Mouse (Mus musculus) embryo, embryonic 9.5 days (tissue): Measurements from ENCODE around the gene Plxnb2.
A peak's percentile ranks its signal among the peaks of the same experiment; 100 is the strongest.

ENCODE experiments used
- DNase-seq: peaks from one replicate; pipeline ENCODE4 v3.0.0-alpha.2; 2017; ENCODE audit errors: extremely low spot score

Plxnb2 gene

DNA sequence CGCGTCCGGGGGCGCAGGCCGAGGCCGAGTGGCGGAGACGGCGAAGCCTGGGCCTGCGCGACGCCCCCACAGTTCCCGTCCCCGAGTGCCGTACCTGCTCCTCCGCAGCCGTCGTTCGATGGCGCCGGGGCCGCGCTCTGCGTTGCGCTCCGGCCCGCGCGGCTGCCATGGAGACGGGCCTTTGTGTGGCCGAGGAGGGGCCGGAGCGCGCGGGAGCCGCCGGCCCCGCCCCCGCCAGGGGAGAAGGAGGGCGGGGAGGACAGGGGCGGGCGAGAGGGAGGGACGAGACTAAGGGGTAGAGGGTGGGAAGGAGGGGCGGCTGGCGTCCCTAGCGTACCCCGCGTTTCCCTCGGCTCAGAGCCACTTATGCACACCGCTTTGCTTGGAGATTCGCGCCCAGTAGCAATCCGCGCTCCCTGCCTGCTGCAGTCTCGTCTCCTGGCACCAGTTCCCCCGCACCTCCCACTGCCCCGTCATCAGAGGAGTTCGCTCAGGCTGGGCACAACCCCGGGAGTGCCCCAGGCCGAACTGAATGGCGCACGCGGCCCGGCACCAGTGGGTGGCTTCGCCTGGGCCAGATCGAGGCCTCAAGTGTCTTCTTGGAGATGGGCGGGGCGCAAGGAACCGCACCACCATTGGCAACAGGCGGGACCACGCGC lies at the start of gene Plxnb2:
TSS of gene Plxnb2 (minus strand) at position 218 of the 659 bp plus-strand sequence.
- peak; percentile 92 for DNase-seq

DNA sequence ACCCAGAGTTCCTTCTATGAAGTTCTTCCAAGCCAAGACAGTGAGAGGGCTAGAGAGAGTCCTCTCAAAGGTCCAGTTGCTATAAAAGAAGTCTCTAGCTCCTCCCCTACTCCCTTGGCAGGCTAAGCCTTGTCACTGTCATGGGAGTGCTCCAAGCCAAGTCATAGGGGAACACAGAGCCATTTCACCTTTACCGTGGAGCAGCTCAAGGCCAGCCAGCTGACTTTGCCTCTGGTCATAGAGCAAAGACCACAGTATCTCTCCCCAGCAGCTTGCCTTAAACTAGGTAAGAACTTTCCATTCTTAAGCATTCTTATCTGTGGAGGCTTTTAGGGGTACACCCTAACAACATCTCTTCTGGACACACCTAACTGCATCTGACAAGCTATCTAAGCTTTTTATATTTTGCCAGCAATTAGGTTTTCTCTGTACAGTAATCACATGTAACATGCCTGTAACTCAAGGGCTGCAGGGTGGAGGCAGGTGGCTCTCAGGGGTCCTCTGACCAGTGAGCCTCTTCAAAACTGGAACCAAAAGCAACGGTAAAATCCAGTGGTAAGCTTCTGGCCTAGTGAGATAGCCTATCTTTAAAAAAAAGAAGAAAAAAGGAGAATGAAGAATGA lies 35.1 kb upstream of the Plxnb2 start:
- DNase-seq, result no peak

- DNase-seq, result no peak
Measured at GRCm38 (mm10) chr15:89214953-89215352, 34.4 kb upstream of the Plxnb2 start.

DNA sequence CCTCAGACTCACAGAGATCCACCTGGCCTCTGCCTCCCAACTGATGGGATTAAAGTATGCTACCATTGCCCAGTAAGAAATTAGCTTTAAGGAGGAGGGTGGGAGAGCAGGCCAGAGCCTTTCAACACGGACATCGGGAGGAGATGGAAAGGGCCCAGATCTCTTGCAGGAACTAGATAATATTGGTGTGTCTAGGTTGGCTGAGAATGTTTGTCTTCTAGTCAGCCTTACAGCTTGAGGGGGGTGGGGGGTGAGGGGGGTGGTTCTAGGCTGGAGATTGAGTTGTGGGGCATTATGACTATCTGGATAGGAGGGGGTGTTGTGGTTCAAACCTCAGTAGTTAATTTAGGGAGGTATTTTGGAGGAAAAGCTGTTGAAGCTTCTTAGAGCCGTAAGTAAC lies 32.9 kb upstream of the Plxnb2 start:
- DNase-seq, result no peak

DNA sequence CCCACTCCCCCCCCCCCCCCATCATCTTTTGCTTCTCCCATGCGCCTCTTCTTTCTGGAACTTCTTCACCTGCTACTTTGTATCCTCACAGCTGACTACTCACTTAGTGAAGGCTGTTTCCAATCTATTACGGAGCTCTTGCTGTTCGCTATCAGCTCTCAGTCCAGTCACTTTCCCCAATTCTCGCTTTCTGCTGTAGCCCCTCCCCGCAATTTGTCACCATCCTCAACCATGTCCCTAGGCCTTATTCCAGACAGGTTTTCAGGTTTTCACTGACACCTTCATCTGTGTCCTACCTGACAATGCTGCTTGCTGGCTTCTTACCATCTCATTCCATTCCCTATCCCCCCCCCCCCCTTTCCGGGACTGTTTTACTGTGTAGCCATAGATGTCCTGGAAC lies 31.9 kb upstream of the Plxnb2 start:
- DNase-seq, result no peak

DNA sequence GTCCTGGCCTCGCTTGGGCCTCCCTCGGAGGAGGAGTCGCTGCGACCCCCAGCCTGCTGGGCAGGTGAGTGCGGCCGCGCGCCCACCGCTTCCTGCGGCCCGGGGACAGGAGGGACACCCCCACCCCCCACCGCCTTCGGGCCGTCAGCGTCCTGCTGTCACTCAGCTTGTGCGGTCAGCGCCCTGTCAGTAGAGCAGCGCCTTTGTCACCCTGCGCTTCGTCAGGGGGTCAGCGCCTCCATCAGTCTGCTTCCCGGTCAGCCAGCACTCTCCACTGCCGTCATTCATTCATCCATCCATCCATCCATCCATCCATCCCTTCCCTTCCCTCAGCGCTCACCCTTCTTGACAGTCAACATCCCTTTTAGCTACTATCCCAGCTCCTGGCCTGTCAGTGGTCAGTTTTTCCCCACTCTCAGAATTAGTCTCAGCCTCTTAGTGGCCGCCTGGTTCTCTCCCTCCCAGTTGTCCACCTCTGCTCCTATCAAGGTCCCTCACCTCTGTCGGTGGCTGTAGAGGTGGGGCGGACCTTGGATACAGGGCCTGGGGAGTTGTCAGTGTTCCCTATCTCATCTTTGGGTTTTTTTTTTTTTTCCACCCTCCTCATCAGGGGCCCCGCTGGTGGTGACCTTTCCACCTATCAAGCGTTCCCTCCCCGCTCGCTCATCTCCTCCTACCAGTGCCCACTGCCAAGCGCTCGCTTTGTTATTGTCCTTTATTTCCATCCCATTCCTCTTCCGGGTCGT lies 31.3 kb upstream of the Plxnb2 start:
- DNase-seq, result no peak

GRCm38 (mm10) chr15:89210915-89211715 lies 30.5 kb upstream of the Plxnb2 start, which contains the start of gene Ppp6r2:
Gene Ppp6r2, plus strand, starts transcription at chr15:89211553.
- peak; percentile 89 for DNase-seq

GRCm38 (mm10) chr15:89209886-89210761 lies 29.5 kb upstream of the Plxnb2 start:
- peak; percentile 87 for DNase-seq

DNA sequence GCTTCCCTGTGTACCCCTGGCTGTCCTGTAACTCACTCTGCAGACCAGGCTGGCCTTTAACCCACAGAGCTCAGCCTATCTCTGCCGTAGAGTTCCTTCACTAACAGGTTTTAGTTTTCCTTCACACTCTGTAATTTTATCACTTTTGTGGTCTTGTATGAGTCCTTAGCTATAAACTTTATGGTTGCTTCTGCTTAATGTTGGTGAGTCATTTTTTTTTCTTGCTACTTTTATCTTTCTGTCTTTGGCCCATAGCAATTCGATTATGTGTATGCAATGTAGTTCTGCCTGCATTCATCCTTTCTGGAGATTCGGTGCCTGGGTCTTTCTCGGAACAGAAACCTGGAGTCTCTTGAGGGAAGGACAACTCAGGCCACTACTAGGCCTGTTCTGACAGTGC lies 26.9 kb upstream of the Plxnb2 start:
- no peak for DNase-seq

DNA sequence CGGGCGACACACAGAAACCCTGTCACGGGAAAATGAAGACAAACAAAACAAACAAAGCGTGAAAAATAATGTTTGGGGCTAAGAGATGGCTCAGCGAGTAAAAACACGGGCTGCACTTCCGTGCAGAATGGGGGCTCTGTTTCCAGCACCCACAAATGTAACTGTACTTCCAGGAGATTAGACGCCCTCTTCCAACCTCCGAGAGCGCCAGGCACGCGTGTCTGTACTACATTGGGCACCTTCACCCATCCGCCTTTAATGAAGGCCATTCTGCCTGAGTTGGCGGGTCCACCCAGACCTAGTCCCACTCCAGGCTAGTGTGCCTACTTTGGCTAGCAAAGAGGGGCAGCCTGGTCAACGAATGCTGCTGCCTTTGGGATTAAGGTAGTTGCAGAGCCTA lies 16.5 kb upstream of the Plxnb2 start:
- DNase-seq, result no peak

GRCm38 (mm10) chr15:89196313-89196706 lies 15.7 kb upstream of the Plxnb2 start, which contains the start of gene Dennd6b:
Gene Dennd6b, minus strand, starts transcription at chr15:89196496.
- DNase-seq, result peak; percentile 98

DNA sequence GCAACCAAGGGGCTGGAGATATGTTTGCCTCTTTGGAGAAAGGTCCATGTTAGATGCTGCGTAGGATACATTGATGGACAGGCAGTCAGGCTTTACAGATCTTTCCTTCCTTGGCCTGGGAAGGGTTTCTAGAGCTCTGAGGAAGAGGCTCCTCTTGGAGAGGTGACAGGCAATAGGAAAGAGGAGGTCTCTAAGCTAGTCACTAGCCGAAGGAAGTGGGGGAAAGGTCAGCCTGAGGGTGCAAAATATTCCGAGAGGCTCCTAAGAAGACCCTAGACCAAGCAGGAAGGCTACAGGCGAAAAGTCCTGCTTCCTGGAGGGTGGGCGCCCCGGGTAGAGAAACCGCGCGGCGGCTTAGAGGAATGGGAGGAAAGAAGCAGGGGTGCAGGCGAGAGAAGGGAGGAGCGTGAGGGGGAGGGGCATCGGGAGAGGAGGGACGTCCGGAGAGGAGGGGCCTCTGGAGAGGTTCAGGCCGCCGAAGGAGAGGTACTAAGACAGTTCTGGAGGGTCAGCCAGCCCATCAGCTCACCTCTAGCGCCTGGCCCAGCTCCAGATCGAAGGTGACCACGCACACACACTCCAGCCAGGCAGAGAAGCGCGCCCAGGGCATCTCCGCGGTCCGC lies 15.2 kb upstream of the Plxnb2 start:
- peak; percentile 92 for DNase-seq

DNA sequence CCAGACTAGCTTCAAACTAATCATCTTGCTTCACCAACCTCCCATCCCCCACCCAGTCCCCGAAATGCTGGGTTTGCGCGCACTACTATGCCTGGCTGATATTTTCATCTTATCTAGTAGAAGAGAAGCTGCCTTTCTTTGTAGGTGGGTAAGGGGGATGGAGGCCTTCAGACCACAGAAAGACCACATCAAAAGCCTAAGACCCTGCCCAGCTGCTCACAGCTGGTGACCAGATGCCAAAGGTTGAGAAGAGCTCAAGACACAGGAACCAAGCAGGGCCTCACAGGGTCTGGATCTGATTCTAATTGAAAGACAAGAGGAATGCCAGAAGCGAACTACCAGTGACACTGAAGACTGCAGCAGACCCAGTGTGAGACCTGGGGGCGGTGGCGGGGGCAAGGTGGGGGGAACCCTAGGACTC lies 14.7 kb upstream of the Plxnb2 start:
- peak; percentile 64 for DNase-seq

DNA sequence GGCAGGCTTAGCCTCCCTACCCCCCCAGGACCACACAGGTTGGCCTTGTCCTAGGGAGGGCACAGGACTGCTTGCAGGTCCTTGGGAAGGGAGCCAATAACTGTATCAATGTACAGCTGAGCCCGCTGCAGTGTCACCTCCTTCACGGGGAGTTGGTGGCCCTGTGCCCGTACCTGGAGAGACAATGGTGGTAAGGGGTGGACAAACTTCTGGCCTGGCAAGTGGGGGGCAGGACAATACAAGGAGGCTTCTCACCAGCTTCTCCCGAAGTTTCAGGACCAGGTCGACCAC lies 4.3 kb upstream of the Plxnb2 start:
- DNase-seq, result no peak

DNA sequence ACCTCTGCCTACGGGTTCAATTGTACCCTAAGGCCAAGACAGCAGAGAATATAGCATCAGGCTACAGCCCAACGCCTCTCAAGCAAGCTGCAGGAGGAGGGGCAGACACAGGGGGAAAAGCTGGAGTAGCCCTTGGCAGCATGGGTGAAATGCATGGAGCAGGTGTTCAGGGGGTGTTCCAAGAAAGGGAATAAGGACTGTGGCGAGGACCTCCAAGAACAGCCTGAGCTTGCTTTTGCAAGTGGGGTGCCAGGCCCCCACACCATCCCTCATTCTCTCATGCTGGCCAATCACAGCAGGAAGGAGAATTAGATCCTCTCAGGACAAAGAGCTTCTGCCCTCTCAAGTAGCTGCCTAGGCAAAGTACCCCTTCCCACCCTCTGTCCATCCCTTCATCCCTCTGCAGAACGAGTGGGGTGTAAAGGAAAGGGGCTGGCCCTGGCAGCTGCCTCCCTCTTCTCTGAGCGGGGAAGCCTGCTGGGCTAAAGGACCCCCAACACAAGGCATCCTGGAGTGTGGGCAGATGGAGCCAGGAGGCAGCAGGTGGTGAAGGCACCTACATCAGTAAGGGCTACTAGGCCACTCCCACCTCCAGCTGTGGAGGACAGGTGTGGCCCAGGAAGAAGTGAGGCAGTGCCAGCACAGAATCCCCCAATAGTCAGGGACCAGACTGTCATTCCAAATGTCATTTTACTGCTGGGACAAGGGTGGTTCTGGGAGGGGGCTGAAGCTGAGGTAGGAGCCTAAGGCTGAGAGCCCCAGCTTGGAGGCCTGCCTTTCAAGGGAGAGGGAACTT lies 3.8 kb upstream of the Plxnb2 start:
- no peak for DNase-seq

GRCm38 (mm10) chr15:89182842-89183241 lies 2.3 kb upstream of the Plxnb2 start:
- DNase-seq, result no peak

GRCm38 (mm10) chr15:89182328-89182741 lies 1.7 kb upstream of the Plxnb2 start:
- peak; percentile 56 for DNase-seq

GRCm38 (mm10) chr15:89181561-89182270 lies 1.1 kb upstream of the Plxnb2 start:
- peak; percentile 17 for DNase-seq

- DNase-seq, result no peak
Measured at GRCm38 (mm10) chr15:89180081-89180541, 477 bp downstream of the Plxnb2 start.
